Mouse (Mus musculus) adrenal gland, postnatal 0 days (tissue): Measurements from ENCODE around the gene Wrb. TPM values are rescaled to one million over a fixed set of nuclear protein-coding genes. Genes with fewer than 3 reads are reported as not detected.

Source experiments
- polyA plus RNA-seq: library from polyadenylated mRNA; unstranded; fragments of >200 nt; fragmentation: Nextera tagmentation; extraction: Ambion mirVana; gene quantifications from 2 replicates; pipeline ENCODE4 v1.2.1, GENCODE M21; 2015

Gene Wrb
- polyA plus RNA-seq = 42.6 and 47.3 TPM in 2 replicates

DNA sequence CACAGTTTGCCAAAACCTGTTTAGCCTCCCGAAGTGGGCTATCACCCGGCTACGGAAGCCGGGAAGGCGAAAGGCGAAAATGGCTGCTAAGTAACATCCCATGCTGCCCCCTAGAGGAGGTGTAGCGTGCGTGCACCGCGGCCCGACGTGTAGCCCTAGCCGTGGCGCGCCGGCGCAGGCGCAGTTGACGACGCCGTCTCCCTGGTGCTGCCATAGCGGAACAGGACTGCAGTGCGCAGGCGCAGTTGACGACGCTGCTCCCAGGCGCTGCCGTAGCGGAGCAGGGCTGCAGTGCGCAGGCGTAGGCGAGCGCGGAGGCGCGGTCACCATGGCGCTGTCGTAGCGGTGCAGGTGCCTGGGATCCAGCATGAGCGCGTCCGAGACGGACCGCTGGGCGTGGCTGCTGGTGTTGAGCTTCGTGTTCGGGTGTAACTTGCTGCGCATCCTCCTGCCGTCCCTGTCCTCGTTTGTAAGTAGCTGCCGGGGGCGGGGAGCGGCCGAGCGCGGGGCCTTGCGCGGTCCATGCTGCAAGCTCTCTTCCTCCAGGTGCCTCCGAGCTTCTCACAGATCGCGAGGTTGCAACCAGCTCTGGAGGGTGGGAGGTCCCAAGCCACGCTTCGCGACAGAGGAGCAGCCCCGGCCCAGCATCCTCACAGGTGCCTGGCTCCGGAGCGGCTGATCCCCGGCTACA lies at the start of gene Wrb:
TSS of gene Wrb (plus strand) at position 298 of the 691 bp plus-strand sequence.

DNA sequence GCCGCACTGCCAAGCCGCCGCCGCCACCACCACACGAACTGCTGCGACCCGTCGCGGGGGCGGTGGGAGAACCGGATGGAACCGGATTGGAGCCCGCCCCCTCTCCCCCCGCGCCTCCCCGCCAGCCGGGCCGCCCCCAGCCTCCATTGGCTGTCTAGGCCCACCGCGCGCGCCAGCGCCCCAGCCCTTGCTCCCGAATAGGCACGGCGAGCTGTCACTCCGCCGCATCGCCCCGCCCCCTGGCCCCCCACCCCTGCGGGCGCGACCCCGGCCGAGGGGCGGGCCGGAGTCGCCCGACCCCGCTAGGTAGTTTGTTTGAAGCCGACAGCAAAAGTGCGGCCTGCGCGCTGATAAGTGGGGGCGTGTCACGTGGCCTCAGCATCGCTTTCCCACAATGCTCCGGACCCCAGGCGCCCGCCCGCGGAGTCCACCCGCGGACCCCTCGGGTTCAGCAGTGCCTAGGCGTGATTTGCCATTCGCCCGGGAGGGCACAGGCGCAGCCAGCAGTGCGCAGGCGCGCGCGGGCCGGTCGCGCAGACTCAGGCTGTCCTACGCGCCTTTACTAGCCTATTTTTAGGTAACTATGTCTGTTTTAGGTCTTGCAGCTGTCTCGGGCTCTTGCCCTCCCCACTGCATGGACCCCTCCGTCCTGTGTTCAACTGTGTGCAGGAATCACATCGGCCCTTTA lies 17.4 kb upstream of the Wrb start, which contains the start of gene Hmgn1:
TSS of gene Hmgn1 (minus strand) at position 73 of the 688 bp plus-strand sequence.

DNA sequence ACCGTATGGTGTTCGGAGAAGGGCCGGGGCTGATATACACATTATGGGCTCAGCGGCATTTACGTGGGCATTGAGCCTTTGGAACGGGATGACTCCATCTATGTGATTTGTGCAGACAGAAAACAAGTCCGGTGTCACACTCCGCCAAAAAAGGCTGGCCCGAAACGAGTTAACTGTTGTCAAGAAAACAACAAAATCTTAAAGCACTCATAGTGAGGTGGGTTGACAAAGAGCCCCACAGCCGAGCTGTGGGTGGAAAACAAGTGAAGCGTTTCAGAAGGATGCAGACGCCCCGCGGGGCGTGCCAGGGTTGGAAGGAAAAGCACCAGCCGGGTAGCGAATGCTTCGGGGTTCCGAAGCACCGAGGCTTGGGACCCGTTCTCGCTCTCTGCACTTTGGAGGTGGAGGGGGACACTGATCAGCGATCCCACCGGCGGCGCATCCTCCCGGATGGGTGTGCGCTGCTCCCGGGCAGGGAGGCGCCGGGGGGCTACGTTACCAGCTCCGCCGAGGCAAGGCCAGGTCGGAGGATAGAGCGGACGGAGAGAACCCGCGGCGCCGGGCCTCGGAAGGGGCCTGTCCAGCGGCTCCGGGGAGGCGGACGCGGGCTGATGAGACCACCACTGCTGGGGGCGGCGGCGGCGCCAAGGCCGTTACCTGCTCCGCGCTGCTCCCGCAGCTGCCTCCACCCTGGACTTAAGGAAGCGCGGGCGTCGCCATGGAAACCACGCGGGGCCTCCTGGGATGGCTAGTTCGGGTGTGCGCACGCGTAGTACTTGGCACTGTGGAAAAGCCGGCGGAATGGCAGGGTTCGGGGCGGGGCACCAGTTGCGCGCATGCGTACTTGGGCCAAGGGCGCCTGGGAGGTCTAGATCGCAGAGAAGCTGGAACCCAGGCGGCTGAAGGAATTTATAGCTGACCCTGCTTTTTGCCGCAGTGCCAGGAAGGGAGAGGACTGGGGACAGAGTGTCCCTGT lies 46.6 kb downstream of the Wrb start, which contains the start of gene Lca5l:
TSS of gene Lca5l (minus strand) at position 741 of the 976 bp plus-strand sequence.

DNA sequence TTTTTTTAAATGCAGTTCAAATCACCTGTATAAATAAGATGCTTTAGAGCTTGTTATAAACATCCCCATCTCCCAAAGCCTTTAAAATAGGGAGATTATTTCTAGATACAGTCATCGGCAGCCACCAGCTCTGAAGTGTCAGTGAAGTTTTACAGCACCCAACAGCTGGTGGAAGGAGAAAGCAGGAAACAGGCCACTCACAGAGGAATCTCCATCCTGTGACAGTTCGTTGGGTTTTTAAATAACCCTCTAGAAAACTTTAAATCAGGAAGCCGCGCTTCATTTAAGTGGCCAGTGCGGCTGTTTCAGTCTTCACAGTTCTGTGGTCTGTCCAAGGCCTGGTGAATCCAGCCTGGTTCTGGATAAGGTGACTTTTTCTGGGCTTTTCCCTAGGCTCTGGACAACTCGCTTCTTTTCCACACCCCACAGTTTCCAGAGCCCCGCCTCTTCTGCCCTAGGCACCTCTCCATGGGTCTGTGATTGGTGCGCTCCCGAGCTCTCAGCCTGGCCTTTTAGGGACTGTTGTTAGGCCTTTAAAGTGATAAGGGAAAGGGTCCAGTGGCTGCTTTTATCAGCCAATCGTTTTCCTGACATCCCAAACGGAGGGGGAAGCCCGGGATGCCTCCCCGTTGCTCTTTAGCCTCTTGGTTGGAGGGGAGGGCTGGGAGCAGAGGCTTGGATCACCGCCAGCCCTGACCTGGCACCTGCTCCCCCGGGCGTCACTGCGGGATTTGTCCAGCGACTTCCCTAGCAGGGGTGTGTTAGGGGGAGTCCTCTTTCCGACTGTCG lies 54.9 kb downstream of the Wrb start, which contains the start of gene Sh3bgr:
TSS of gene Sh3bgr (plus strand) at position 538 of the 789 bp plus-strand sequence.

Other genes with a start within 250 kb of the Wrb start
- gene Psmg1, start 154.4 kb upstream of the Wrb start, polyA plus RNA-seq = 62.0 and 72.0 TPM in 2 replicates
- 31.3 and 39.8 TPM in 2 replicates for gene Brwd1, start 62.9 kb upstream of the Wrb start, polyA plus RNA-seq
- 270 and 302 TPM in 2 replicates for gene Hmgn1, start 17.7 kb upstream of the Wrb start, polyA plus RNA-seq
- gene Lca5l, start 46.9 kb downstream of the Wrb start, polyA plus RNA-seq = 2.0 and 2.7 TPM in 2 replicates
- 5.7 and 8.8 TPM in 2 replicates for gene Sh3bgr, start 55.0 kb downstream of the Wrb start, polyA plus RNA-seq
- gene B3galt5, start 90.4 kb downstream of the Wrb start, polyA plus RNA-seq = 0.22 TPM in 1 of 2 replicates, not detected in the other